Mouse (Mus musculus) liver, adult 2 months (tissue): ENCODE measurements around the gene Syce2. TPM values are rescaled to one million over a fixed set of nuclear protein-coding genes. Genes with fewer than 3 reads are reported as not detected.
A peak's percentile ranks its signal among the peaks of the same experiment; 100 is the strongest.

Source experiments
- DNase-seq: peaks from one replicate; pipeline ENCODE4 v3.0.0-alpha.2; 2011; ENCODE audit warnings: low read depth, low spot score; ENCODE audit errors: extremely low read depth
- H3K27ac ChIP-seq: fragments of 200-500 bp; replicated peaks from 2 replicates; pipeline ENCODE4 v1.5.1; 2012; ENCODE audit warnings: low read depth, mild to moderate bottlenecking, control low read depth, inconsistent platforms, low read length; ENCODE audit not compliant: insufficient read depth
- H3K27me3 ChIP-seq: fragments of 200-500 bp; 2 replicates; pipeline ENCODE4 v1.6.1; 2012; ENCODE audit warnings: mild to moderate bottlenecking, moderate library complexity, low read length, inconsistent platforms; ENCODE audit not compliant: control insufficient read depth, insufficient read depth
- H3K36me3 ChIP-seq: fragments of 200-500 bp; 2 replicates; pipeline ENCODE4 v1.6.1; 2012; ENCODE audit warnings: low read length, inconsistent platforms; ENCODE audit not compliant: control insufficient read depth, insufficient read depth
- H3K4me1 ChIP-seq: fragments of 200-500 bp; 2 replicates; pipeline ENCODE4 v1.6.1; 2011; ENCODE audit warnings: low read length; ENCODE audit not compliant: control insufficient read depth, insufficient read depth
- H3K4me3 ChIP-seq: fragments of 200-500 bp; 2 replicates; pipeline ENCODE4 v1.5.1; 2011; ENCODE audit warnings: low read depth, mild to moderate bottlenecking, control low read depth, low read length, moderate library complexity; ENCODE audit not compliant: insufficient read depth
- H3K79me2 ChIP-seq: fragments of 200-500 bp; 2 replicates; pipeline ENCODE4 v1.6.1; 2012; ENCODE audit warnings: inconsistent platforms, mild to moderate bottlenecking, low read length, moderate library complexity; ENCODE audit not compliant: control insufficient read depth, insufficient read depth
- H3K9ac ChIP-seq: fragments of 200-500 bp; 2 replicates; pipeline ENCODE4 v1.6.1; 2012; ENCODE audit warnings: low read depth, mild to moderate bottlenecking, control low read depth, inconsistent platforms, low read length
- CTCF ChIP-seq: fragments of 200-500 bp; IDR thresholded peaks from 2 replicates; pipeline ENCODE4 v1.5.1; 2011; ENCODE audit warnings: low read depth, low read length, control low read depth
- POLR2A ChIP-seq: fragments of 200-500 bp; IDR thresholded peaks from 2 replicates; pipeline ENCODE4 v1.6.1; 2011; ENCODE audit warnings: low read length, control low read depth; ENCODE audit not compliant: insufficient read depth; ENCODE audit errors: extremely low read depth
- WGBS: fragments of 180-500 bp; shearing (Covaris S2); methylation state at CpG from one replicate; pipeline ENCODE4 v1.1.7; 2018; 5-methylcytosine and 5-hydroxymethylcytosine counted together
- polyA plus RNA-seq: library from polyadenylated mRNA; depleted of rRNA; stranded (reverse); fragments of >200 nt; gene quantifications from 2 replicates; pipeline ENCODE4 v1.2.3, GENCODE M21; 2012
- total RNA-seq: library from RNA; depleted of rRNA; stranded (reverse); fragments of >200 nt; gene quantifications from 2 replicates; pipeline ENCODE4 v1.2.3, GENCODE M21; 2014

Syce2 gene
- total and polyA plus RNA-seq, 2 experiments: 0.92 to 1.1 TPM

GRCm38 (mm10) chr8:84918646-84919045 lies 46.7 kb downstream of the Syce2 start:
- WGBS: 94% methylated on average over 15 of the region's 15 CpGs
- TF ChIP-seq CTCF (no peak), POLR2A (no peak)
- Histone ChIP-seq H3K9ac (no peak overlapping the region), H3K4me1 (peaks cover 3% of the 10 kb centered on the region; the same call in 1 of the 2 replicates), H3K79me2 (no peaks in the 10 kb centered on the region), H3K4me3 (no peak overlapping the region), H3K27me3 (no peaks in the 10 kb centered on the region), H3K27ac (no peak overlapping the region), H3K36me3 (no peaks in the 10 kb centered on the region)
- no peak for DNase-seq

DNA sequence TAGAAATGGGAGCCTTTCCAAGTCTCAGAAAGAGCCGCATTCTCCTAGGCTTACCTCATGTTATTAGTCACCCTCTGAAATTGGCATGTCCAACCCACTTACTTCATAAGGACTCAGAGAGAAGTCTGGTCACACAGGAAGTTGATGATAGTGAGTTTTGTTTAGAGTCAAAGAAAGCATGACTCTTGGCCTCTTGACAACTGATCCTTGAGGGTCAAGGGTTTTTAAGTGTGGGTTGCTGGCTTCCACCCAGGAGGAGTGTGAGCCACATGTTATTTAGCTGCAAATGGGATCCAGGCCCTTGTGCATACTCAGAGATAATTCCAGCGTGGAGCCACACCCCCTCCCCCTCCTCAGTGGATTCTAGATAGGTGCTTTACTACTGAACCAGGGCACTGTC lies 49.7 kb downstream of the Syce2 start:
- Histone ChIP-seq H3K27me3 (no peaks in the 10 kb centered on the region), H3K36me3 (no peaks in the 10 kb centered on the region)
- WGBS: 74% methylated on average over 2 of the region's 2 CpGs

DNA sequence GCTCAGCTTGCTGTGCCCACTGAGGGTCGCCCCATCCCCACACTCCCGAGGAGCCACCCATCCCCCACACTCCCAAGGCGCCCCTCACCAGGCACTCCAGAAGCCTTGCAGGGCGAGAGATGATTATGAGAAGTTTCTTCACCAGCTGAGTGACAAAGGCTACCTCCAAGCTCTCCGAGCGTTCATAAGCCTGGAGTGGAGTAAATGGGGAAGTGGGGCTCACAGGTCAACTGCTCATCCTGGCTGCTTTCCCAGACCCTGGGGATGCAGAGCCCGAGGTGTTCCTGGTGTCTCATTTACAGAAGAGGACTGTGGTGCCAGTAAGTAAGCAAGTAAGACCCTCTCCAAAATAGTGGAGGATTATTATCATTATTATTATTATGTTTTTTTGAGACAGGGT lies 53.6 kb downstream of the Syce2 start:
- WGBS: 66% methylated on average over 7 of the region's 7 CpGs
- DNase-seq: no peak
- H3K79me2 ChIP-seq: no peaks in the 10 kb centered on the region
- TF ChIP-seq CTCF: no peak
- no peak for TF ChIP-seq POLR2A
- peaks cover 4% of the 10 kb centered on the region for H3K27me3 ChIP-seq
- H3K9ac ChIP-seq: no peak overlapping the region
- no peaks in the 10 kb centered on the region for H3K4me1 ChIP-seq
- H3K4me3 ChIP-seq: no peak overlapping the region
- H3K36me3 ChIP-seq: no peaks in the 10 kb centered on the region
- H3K27ac ChIP-seq: no peak overlapping the region

More for the DNA sequence above, 49.7 kb downstream of the Syce2 start:
- H3K27ac ChIP-seq: no peak overlapping the region
- H3K79me2 ChIP-seq: no peaks in the 10 kb centered on the region
- no peaks in the 10 kb centered on the region for H3K4me1 ChIP-seq
- no peak for TF ChIP-seq CTCF
- TF ChIP-seq POLR2A: no peak
- no peak overlapping the region for H3K9ac ChIP-seq
- DNase-seq: peak; percentile 34
- no peak overlapping the region for H3K4me3 ChIP-seq

DNA sequence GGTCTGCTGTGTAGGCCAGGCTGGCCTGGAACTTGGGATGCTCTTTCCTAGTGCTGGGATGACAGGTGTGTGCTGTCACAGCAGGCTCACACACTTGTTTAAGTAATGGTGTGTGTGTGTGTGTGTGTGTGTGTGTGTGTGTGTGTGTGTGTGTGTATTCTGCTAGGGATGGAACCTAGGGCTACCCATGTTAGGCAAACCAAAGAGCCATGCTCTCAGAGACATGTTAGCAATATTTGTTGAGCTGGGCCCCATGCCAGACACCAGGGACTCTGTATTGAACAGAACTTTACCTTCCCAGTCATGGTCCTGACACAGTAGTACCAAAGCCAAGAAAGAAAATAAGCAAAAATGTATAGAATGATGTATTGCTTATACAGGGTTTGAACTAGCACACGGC lies 55.6 kb downstream of the Syce2 start:
- 67% methylated on average over 1 of the region's 1 CpGs for WGBS
- Histone ChIP-seq H3K36me3 (no peaks in the 10 kb centered on the region), H3K27me3 (peaks cover 4% of the 10 kb centered on the region), H3K79me2 (no peaks in the 10 kb centered on the region), H3K4me3 (no peak overlapping the region), H3K9ac (no peak overlapping the region), H3K4me1 (no peaks in the 10 kb centered on the region), H3K27ac (no peak overlapping the region)
- no peak for DNase-seq
- TF ChIP-seq CTCF (no peak), POLR2A (no peak)

DNA sequence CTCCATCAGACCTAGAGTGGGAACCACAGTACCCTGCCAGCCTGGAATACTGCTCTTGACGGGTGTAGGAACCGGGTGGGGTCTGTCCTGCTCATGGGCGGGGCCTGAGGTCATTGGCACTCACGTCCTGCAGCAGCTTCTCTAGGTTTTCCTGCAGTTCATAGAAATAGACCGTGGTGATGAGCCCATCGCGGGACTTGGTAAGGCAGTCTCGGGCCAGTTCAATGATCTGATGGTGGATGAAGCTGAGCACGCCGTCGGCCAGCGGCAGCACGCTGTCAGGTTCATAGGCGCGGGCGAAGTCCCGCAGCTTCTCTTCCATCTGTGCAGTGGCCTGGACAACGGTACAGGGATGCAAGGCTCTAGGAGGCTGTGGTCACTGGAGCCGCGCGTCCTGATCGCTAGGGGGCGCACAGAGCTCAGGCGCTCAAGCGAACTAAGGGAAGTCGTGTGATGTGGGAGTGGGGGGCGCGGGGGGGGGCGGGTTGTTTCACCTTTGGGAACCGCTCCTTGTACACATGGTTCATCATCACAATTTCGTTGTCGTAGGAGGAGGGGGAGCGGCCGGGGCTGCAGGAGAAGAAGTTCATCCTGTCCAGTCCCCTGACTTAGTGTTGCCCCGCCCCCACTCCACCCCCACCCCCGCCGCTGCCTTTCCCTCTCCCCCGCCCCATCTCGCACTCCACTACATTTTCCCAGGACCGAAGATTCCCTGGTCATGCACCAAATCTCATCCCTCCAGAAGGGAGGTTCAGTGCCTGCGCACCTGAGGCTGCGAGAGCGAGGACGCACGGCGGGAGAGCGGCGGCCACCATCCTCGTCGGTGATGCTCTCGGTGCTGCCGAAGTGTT lies 56.8 kb downstream of the Syce2 start:
- no peak overlapping the region for H3K9ac ChIP-seq
- no peak overlapping the region for H3K4me3 ChIP-seq
- peaks cover 4% of the 10 kb centered on the region for H3K27me3 ChIP-seq
- H3K4me1 ChIP-seq: no peaks in the 10 kb centered on the region
- no peaks in the 10 kb centered on the region for H3K36me3 ChIP-seq
- H3K79me2 ChIP-seq: no peaks in the 10 kb centered on the region
- peak; percentile 29 for DNase-seq
- no peak overlapping the region for H3K27ac ChIP-seq
- WGBS: 6% methylated on average over 52 of the region's 52 CpGs
- TF ChIP-seq CTCF (peak; percentile 89), POLR2A (no peak)

- no peak overlapping the region for H3K4me3 ChIP-seq
- no peaks in the 10 kb centered on the region for H3K79me2 ChIP-seq
- no peaks in the 10 kb centered on the region for H3K4me1 ChIP-seq
- no peak for DNase-seq
- H3K9ac ChIP-seq: no peak overlapping the region
- WGBS: 81% methylated on average over 13 of the region's 13 CpGs
- peaks cover 11% of the 10 kb centered on the region for H3K27me3 ChIP-seq
- H3K27ac ChIP-seq: no peak overlapping the region
- H3K36me3 ChIP-seq: no peaks in the 10 kb centered on the region
- TF ChIP-seq POLR2A (no peak), CTCF (no peak)
Observed at GRCm38 (mm10) chr8:84930582-84930981, 58.7 kb downstream of the Syce2 start.
